Mouse (Mus musculus) lung, embryonic 15.5 days (tissue): Measurements from ENCODE around the gene Tgfb1. TPM values are rescaled to one million over a fixed set of nuclear protein-coding genes. Genes with fewer than 3 reads are reported as not detected.

Experiments
- ATAC-seq: fragments of 200-750 bp; cut with Nextera tagmentation; 2 replicates; pipeline ENCODE4 v1.8.0; 2017; ENCODE audit warnings: moderate number of reproducible peaks, borderline replicate concordance; ENCODE audit not compliant: low FRiP score, low TSS enrichment; ENCODE audit errors: extremely low read depth
- H3K27ac ChIP-seq: fragments of 300-500 bp; sonication (generic); 2 replicates; pipeline ENCODE4 v1.5.1; 2015; ENCODE audit warnings: moderate library complexity, mild to moderate bottlenecking, inconsistent platforms
- H3K27me3 ChIP-seq: fragments of 300-500 bp; sonication (generic); 2 replicates; pipeline ENCODE4 v1.6.1; 2015; ENCODE audit warnings: inconsistent platforms
- H3K36me3 ChIP-seq: fragments of 300-500 bp; sonication (generic); 2 replicates; pipeline ENCODE4 v1.6.1; 2015; ENCODE audit warnings: inconsistent platforms
- H3K4me1 ChIP-seq: fragments of 300-500 bp; sonication (generic); 2 replicates; pipeline ENCODE4 v1.6.1; 2015; ENCODE audit warnings: inconsistent platforms
- H3K4me2 ChIP-seq: fragments of 300-500 bp; sonication (generic); 2 replicates; pipeline ENCODE4 v1.6.1; 2015; ENCODE audit warnings: inconsistent platforms, mild to moderate bottlenecking, moderate library complexity
- H3K4me3 ChIP-seq: fragments of 300-500 bp; sonication (generic); 2 replicates; pipeline ENCODE4 v1.5.1; 2015; ENCODE audit warnings: mild to moderate bottlenecking, inconsistent platforms
- H3K9ac ChIP-seq: fragments of 300-500 bp; sonication (generic); 2 replicates; pipeline ENCODE4 v1.6.1; 2015; ENCODE audit warnings: inconsistent platforms
- H3K9me3 ChIP-seq: fragments of 300-500 bp; sonication (generic); 2 replicates; pipeline ENCODE4 v1.6.1; 2016; ENCODE audit warnings: inconsistent platforms
- WGBS: fragments of 180-500 bp; shearing (Covaris S2); methylation state at CpG from one replicate; pipeline ENCODE4 v1.1.7; 2015; 5-methylcytosine and 5-hydroxymethylcytosine counted together
- polyA plus RNA-seq: library from polyadenylated mRNA; unstranded; fragments of >200 nt; fragmentation: Nextera tagmentation; extraction: Ambion mirVana; gene quantifications from 2 replicates; pipeline ENCODE4 v1.2.1, GENCODE M21; 2015

The Tgfb1 gene
- polyA plus RNA-seq, 1 experiment from 2014 or later = 3.5 TPM

- Histone ChIP-seq H3K27me3 (peaks cover 26% of the 10 kb centered on the region), H3K9ac (peak overlapping the region; percentile 69; the same call in 1 of the 2 replicates), H3K4me1 (peaks cover 35% of the 10 kb centered on the region), H3K4me2 (peak overlapping the region; percentile 95), H3K4me3 (peak overlapping the region; percentile 72), H3K9me3 (no peaks in the 10 kb centered on the region), H3K36me3 (no peaks in the 10 kb centered on the region), H3K27ac (peak overlapping the region; percentile 68)
- ATAC-seq = no peak
- 5% methylated on average over 12 of the region's 12 CpGs for WGBS
Observed at GRCm38 (mm10) chr7:25689603-25690021, 2.8 kb downstream of the Tgfb1 start.

- no peak for ATAC-seq
- Histone ChIP-seq H3K4me2 (peak overlapping the region; percentile 95), H3K36me3 (no peaks in the 10 kb centered on the region), H3K27me3 (peaks cover 26% of the 10 kb centered on the region), H3K9me3 (no peaks in the 10 kb centered on the region), H3K4me1 (peaks cover 35% of the 10 kb centered on the region), H3K4me3 (peak overlapping the region; percentile 72), H3K9ac (no peak overlapping the region; the same call in 1 of the 2 replicates), H3K27ac (peak overlapping the region; percentile 68; the same call in 1 of the 2 replicates)
- 25% methylated on average over 5 of the region's 5 CpGs for WGBS
Observed at GRCm38 (mm10) chr7:25690051-25690450, 3.2 kb downstream of the Tgfb1 start.

GRCm38 (mm10) chr7:25694104-25694503 lies 7.3 kb downstream of the Tgfb1 start:
- no peaks in the 10 kb centered on the region for H3K36me3 ChIP-seq
- no peak overlapping the region for H3K9ac ChIP-seq
- H3K4me2 ChIP-seq = no peak overlapping the region
- H3K9me3 ChIP-seq = no peaks in the 10 kb centered on the region
- 59% methylated on average over 8 of the region's 8 CpGs for WGBS
- H3K4me3 ChIP-seq = no peak overlapping the region
- no peak for ATAC-seq
- 0 out of 2 replicates have a peak, but pooled peaks cover 12% of the 10 kb centered on the region for H3K27me3 ChIP-seq
- H3K27ac ChIP-seq = no peak overlapping the region
- peaks cover 11% of the 10 kb centered on the region for H3K4me1 ChIP-seq

GRCm38 (mm10) chr7:25699851-25700250 lies 13.0 kb downstream of the Tgfb1 start:
- Histone ChIP-seq H3K4me3 (no peak overlapping the region), H3K9me3 (no peaks in the 10 kb centered on the region; the same call in 1 of the 2 replicates), H3K4me2 (no peak overlapping the region), H3K36me3 (peaks cover 9% of the 10 kb centered on the region; the same call in 1 of the 2 replicates), H3K9ac (no peak overlapping the region), H3K27me3 (peaks cover 11% of the 10 kb centered on the region), H3K27ac (no peak overlapping the region), H3K4me1 (peaks cover 13% of the 10 kb centered on the region)
- no peak for ATAC-seq
- 48% methylated on average over 13 of the region's 13 CpGs for WGBS

- ATAC-seq = no peak
- H3K4me1 ChIP-seq = peaks cover 22% of the 10 kb centered on the region
- H3K27me3 ChIP-seq = peaks cover 11% of the 10 kb centered on the region
- no peak overlapping the region for H3K27ac ChIP-seq
- H3K36me3 ChIP-seq = peaks cover 9% of the 10 kb centered on the region; the same call in 1 of the 2 replicates
- WGBS = 74% methylated on average over 12 of the region's 12 CpGs
- H3K9me3 ChIP-seq = no peaks in the 10 kb centered on the region; the same call in 1 of the 2 replicates
- H3K9ac ChIP-seq = no peak overlapping the region
- H3K4me2 ChIP-seq = no peak overlapping the region
- H3K4me3 ChIP-seq = no peak overlapping the region
Observed at GRCm38 (mm10) chr7:25700732-25701131, 13.9 kb downstream of the Tgfb1 start.

- Histone ChIP-seq H3K4me1 (peaks cover 38% of the 10 kb centered on the region), H3K36me3 (peaks cover 9% of the 10 kb centered on the region; the same call in 1 of the 2 replicates), H3K27me3 (peaks cover 11% of the 10 kb centered on the region), H3K4me2 (no peak overlapping the region), H3K9ac (no peak overlapping the region), H3K27ac (no peak overlapping the region), H3K4me3 (no peak overlapping the region), H3K9me3 (no peaks in the 10 kb centered on the region; the same call in 1 of the 2 replicates)
- 94% methylated on average over 2 of the region's 2 CpGs for WGBS
- no peak for ATAC-seq
Observed at GRCm38 (mm10) chr7:25702350-25702749, 15.5 kb downstream of the Tgfb1 start.

GRCm38 (mm10) chr7:25703793-25704494 lies 17.1 kb downstream of the Tgfb1 start:
- Histone ChIP-seq H3K4me2 (no peak overlapping the region), H3K4me3 (no peak overlapping the region), H3K27me3 (peaks cover 11% of the 10 kb centered on the region), H3K36me3 (peaks cover 9% of the 10 kb centered on the region; the same call in 1 of the 2 replicates), H3K27ac (no peak overlapping the region), H3K9ac (no peak overlapping the region), H3K9me3 (no peaks in the 10 kb centered on the region; the same call in 1 of the 2 replicates), H3K4me1 (peaks cover 45% of the 10 kb centered on the region)
- 30% methylated on average over 10 of the region's 10 CpGs for WGBS
- no peak for ATAC-seq

- WGBS = 11% methylated on average over 30 of the region's 37 CpGs
- peaks cover 49% of the 10 kb centered on the region for H3K4me1 ChIP-seq
- peak overlapping the region; percentile 18 for H3K4me3 ChIP-seq
- ATAC-seq = no peak
- H3K27me3 ChIP-seq = peaks cover 11% of the 10 kb centered on the region
- no peak overlapping the region for H3K27ac ChIP-seq
- H3K36me3 ChIP-seq = peaks cover 9% of the 10 kb centered on the region; the same call in 1 of the 2 replicates
- H3K9ac ChIP-seq = no peak overlapping the region
- no peaks in the 10 kb centered on the region; the same call in 1 of the 2 replicates for H3K9me3 ChIP-seq
- peak overlapping the region; percentile 48 for H3K4me2 ChIP-seq
Observed at GRCm38 (mm10) chr7:25704716-25705364, 18.0 kb downstream of the Tgfb1 start.

- Histone ChIP-seq H3K4me3 (no peak overlapping the region), H3K9me3 (no peaks in the 10 kb centered on the region; the same call in 1 of the 2 replicates), H3K4me2 (peak overlapping the region; percentile 20; the same call in 1 of the 2 replicates), H3K9ac (no peak overlapping the region), H3K4me1 (peaks cover 59% of the 10 kb centered on the region), H3K36me3 (peaks cover 9% of the 10 kb centered on the region; the same call in 1 of the 2 replicates), H3K27me3 (peaks cover 11% of the 10 kb centered on the region), H3K27ac (peak overlapping the region; percentile 83)
- ATAC-seq = peak; percentile 33; the same call in 1 of the 2 replicates
- WGBS = 16% methylated on average over 6 of the region's 6 CpGs
Observed at GRCm38 (mm10) chr7:25705801-25706251, 19.0 kb downstream of the Tgfb1 start.

- no peaks in the 10 kb centered on the region; the same call in 1 of the 2 replicates for H3K9me3 ChIP-seq
- no peak overlapping the region for H3K9ac ChIP-seq
- H3K27ac ChIP-seq = peak overlapping the region; percentile 83
- 26% methylated on average over 7 of the region's 7 CpGs for WGBS
- H3K36me3 ChIP-seq = peaks cover 8% of the 10 kb centered on the region; the same call in 1 of the 2 replicates
- no peak overlapping the region for H3K4me3 ChIP-seq
- peaks cover 63% of the 10 kb centered on the region for H3K4me1 ChIP-seq
- H3K4me2 ChIP-seq = no peak overlapping the region
- ATAC-seq = no peak
- peaks cover 11% of the 10 kb centered on the region for H3K27me3 ChIP-seq
Observed at GRCm38 (mm10) chr7:25706578-25707170, 19.9 kb downstream of the Tgfb1 start.

GRCm38 (mm10) chr7:25707581-25708292 lies 20.9 kb downstream of the Tgfb1 start:
- Histone ChIP-seq H3K9ac (no peak overlapping the region), H3K4me3 (no peak overlapping the region), H3K4me2 (peak overlapping the region; percentile 31), H3K36me3 (peaks cover 4% of the 10 kb centered on the region; the same call in 1 of the 2 replicates), H3K27me3 (peaks cover 11% of the 10 kb centered on the region), H3K9me3 (no peaks in the 10 kb centered on the region), H3K27ac (peak overlapping the region; percentile 83), H3K4me1 (peaks cover 63% of the 10 kb centered on the region)
- 30% methylated on average over 15 of the region's 15 CpGs for WGBS
- ATAC-seq = peak; percentile 74
